Mouse (Mus musculus): Measurements from ENCODE around the gene Gm17509. TPM values are rescaled to one million over a fixed set of nuclear protein-coding genes. Genes with fewer than 3 reads are reported as not detected.
"Not testable (repeated sequence)": the region's sequence is repeated elsewhere in the genome, so short reads cannot be mapped to it uniquely, and the experiment has no call there.

The Gm17509 gene
- polyA plus RNA-seq, 1 experiment = 0.15 TPM

GRCm38 (mm10) chr13:117183288-117183687 is 37.6 kb downstream of the Gm17509 start:
- no peak overlapping the region for H3K4me3 ChIP-seq (ENCODE audit: extremely low read depth, insufficient read depth, insufficient read length)
- no peak overlapping the region for H3K27ac ChIP-seq (ENCODE audit: insufficient read depth, low read length)
- TF ChIP-seq CTCF (IDR thresholded peaks at IDR 0.05; ENCODE audit: extremely low read depth, insufficient read depth, insufficient read length, insufficient replicate concordance) = no peak
- TF ChIP-seq POLR2A (IDR thresholded peaks at IDR 0.05; ENCODE audit: low read depth, low read length) = no peak
- WGBS = 81% methylated on average over 6 of the region's 6 CpGs
- no peaks in the 10 kb centered on the region for H3K4me1 ChIP-seq (ENCODE audit: control insufficient read depth, insufficient read depth, insufficient read length)
- H3K36me3 ChIP-seq (ENCODE audit: control insufficient read depth, insufficient read depth, low read length) = no peaks in the 10 kb centered on the region
- DNase-seq (ENCODE audit: low read depth in 1 of 2, low spot score in 2 of 2) = no peak
- no peaks in the 10 kb centered on the region for H3K27me3 ChIP-seq (ENCODE audit: control insufficient read depth, insufficient read depth, low read length)

GRCm38 (mm10) chr13:117180912-117181311 is 40.0 kb downstream of the Gm17509 start:
- H3K4me1 ChIP-seq (ENCODE audit: control insufficient read depth, insufficient read depth, insufficient read length); H3K4me3 ChIP-seq (ENCODE audit: extremely low read depth, insufficient read depth, insufficient read length); H3K36me3 ChIP-seq (ENCODE audit: control insufficient read depth, insufficient read depth, low read length); H3K27me3 ChIP-seq (ENCODE audit: control insufficient read depth, insufficient read depth, low read length); DNase-seq (ENCODE audit: low read depth in 1 of 2, low spot score in 2 of 2); H3K27ac ChIP-seq (ENCODE audit: insufficient read depth, low read length): not testable (repeated sequence)
- 85% methylated on average over 3 of the region's 3 CpGs for WGBS

Other genes starting within 250 kb of the Gm17509 start
- gene Parp8, start 195.5 kb downstream of the Gm17509 start, polyA plus RNA-seq (2012; rRNA removed) = 10.8 TPM in 2 replicates
- gene Emb, start 12.5 kb downstream of the Gm17509 start, polyA plus RNA-seq (2012; rRNA removed) = 19.2 and 25.2 TPM in 2 replicates